Mouse (Mus musculus): ENCODE measurements around the gene Ptges2. TPM values are rescaled to one million over a fixed set of nuclear protein-coding genes. Genes with fewer than 3 reads are reported as not detected.

Gene Ptges2
- polyA plus RNA-seq (2016; fragmentation: Nextera tagmentation; extraction: Ambion mirVana): 19.3 and 21.1 TPM in 2 replicates

- Histone ChIP-seq H3K36me3 (peaks cover 14% of the 10 kb centered on the region), H3K4me2 (peak within 1 kb of the TSS; percentile 94), H3K27me3 (replicated peaks) (no peaks in the 10 kb centered on the region), H3K4me3 (peak within 1 kb of the TSS; percentile 89), H3K4me1 (peaks cover 39% of the 10 kb centered on the region), H3K9ac (peak within 1 kb of the TSS; percentile 83), H3K27ac (peak within 1 kb of the TSS; percentile 81), H3K9me3 (replicated peaks) (no peaks in the 10 kb centered on the region)
- WGBS (ENCODE audit: insufficient replicate concordance): 2% methylated on average over 31 of the region's 31 CpGs
- ATAC-seq: peak; percentile 84
Measured at GRCm38 (mm10) chr2:32395484-32395945, at the start of gene Ptges2. Ptges2 (plus strand) TSS chr2:32395896.

GRCm38 (mm10) chr2:32347019-32347418, 48.7 kb upstream of the Ptges2 start:
- Histone ChIP-seq H3K36me3 (no peaks in the 10 kb centered on the region), H3K9ac (no peak overlapping the region), H3K9me3 (replicated peaks) (no peaks in the 10 kb centered on the region), H3K4me1 (peaks cover 1% of the 10 kb centered on the region; the same call in 1 of the 2 replicates), H3K27me3 (replicated peaks) (peaks cover 61% of the 10 kb centered on the region), H3K27ac (no peak overlapping the region), H3K4me2 (no peak overlapping the region), H3K4me3 (no peak overlapping the region)
- ATAC-seq: no peak
- WGBS (ENCODE audit: insufficient replicate concordance): 58% methylated on average over 6 of the region's 6 CpGs

GRCm38 (mm10) chr2:32348311-32348710, 47.4 kb upstream of the Ptges2 start:
- Histone ChIP-seq H3K4me3 (no peak overlapping the region), H3K27me3 (replicated peaks) (peaks cover 73% of the 10 kb centered on the region), H3K4me2 (no peak overlapping the region), H3K9me3 (replicated peaks) (no peaks in the 10 kb centered on the region), H3K27ac (no peak overlapping the region), H3K9ac (no peak overlapping the region), H3K36me3 (no peaks in the 10 kb centered on the region), H3K4me1 (peaks cover 14% of the 10 kb centered on the region)
- no peak for ATAC-seq
- WGBS (ENCODE audit: insufficient replicate concordance): 73% methylated on average over 11 of the region's 11 CpGs

GRCm38 (mm10) chr2:32349625-32350255, 46.0 kb upstream of the Ptges2 start:
- Histone ChIP-seq H3K27ac (no peak overlapping the region), H3K27me3 (replicated peaks) (peaks cover 66% of the 10 kb centered on the region), H3K36me3 (no peaks in the 10 kb centered on the region), H3K4me2 (no peak overlapping the region), H3K4me3 (no peak overlapping the region), H3K9me3 (replicated peaks) (no peaks in the 10 kb centered on the region), H3K9ac (no peak overlapping the region), H3K4me1 (peaks cover 26% of the 10 kb centered on the region)
- 48% methylated on average over 8 of the region's 8 CpGs for WGBS (ENCODE audit: insufficient replicate concordance)
- ATAC-seq: no peak

GRCm38 (mm10) chr2:32350471-32351051, 45.1 kb upstream of the Ptges2 start:
- Histone ChIP-seq H3K27ac (no peak overlapping the region), H3K36me3 (no peaks in the 10 kb centered on the region), H3K9me3 (replicated peaks) (no peaks in the 10 kb centered on the region), H3K4me2 (no peak overlapping the region), H3K4me1 (peaks cover 26% of the 10 kb centered on the region), H3K27me3 (replicated peaks) (peaks cover 61% of the 10 kb centered on the region), H3K9ac (no peak overlapping the region), H3K4me3 (no peak overlapping the region)
- ATAC-seq: no peak
- 32% methylated on average over 13 of the region's 13 CpGs for WGBS (ENCODE audit: insufficient replicate concordance)

- Histone ChIP-seq H3K27ac (no peak overlapping the region), H3K27me3 (replicated peaks) (peaks cover 61% of the 10 kb centered on the region), H3K9ac (no peak overlapping the region), H3K4me2 (no peak overlapping the region), H3K4me1 (peaks cover 26% of the 10 kb centered on the region), H3K9me3 (replicated peaks) (no peaks in the 10 kb centered on the region), H3K36me3 (no peaks in the 10 kb centered on the region), H3K4me3 (0 out of 2 replicates have a peak overlapping the region, but pooled peaks have one; percentile 56)
- no peak; the same call in 1 of the 2 replicates for ATAC-seq
- WGBS (ENCODE audit: insufficient replicate concordance): 32% methylated on average over 9 of the region's 9 CpGs
Measured at GRCm38 (mm10) chr2:32351471-32351961, 44.2 kb upstream of the Ptges2 start.

- H3K4me2 ChIP-seq: peak within 1 kb of the TSS; percentile 87
- H3K9ac ChIP-seq: peak within 1 kb of the TSS; percentile 62
- H3K4me3 ChIP-seq: peak within 1 kb of the TSS; percentile 56
- H3K9me3 ChIP-seq (replicated peaks): no peaks in the 10 kb centered on the region
- H3K36me3 ChIP-seq: no peaks in the 10 kb centered on the region
- H3K4me1 ChIP-seq: peaks cover 26% of the 10 kb centered on the region
- H3K27ac ChIP-seq: no peak within 1 kb of the TSS
- ATAC-seq: no peak
- WGBS (ENCODE audit: insufficient replicate concordance): under 1% methylated on average over 50 of the region's 52 CpGs
- H3K27me3 ChIP-seq (replicated peaks): peaks cover 57% of the 10 kb centered on the region
Measured at GRCm38 (mm10) chr2:32352151-32353006, 43.3 kb upstream of the Ptges2 start, which contains the start of gene Ciz1. Ciz1 (plus strand) TSS chr2:32352327.

- Histone ChIP-seq H3K9me3 (replicated peaks) (no peaks in the 10 kb centered on the region), H3K4me3 (peak within 1 kb of the TSS; percentile 56), H3K9ac (peak within 1 kb of the TSS; percentile 62), H3K4me2 (peak within 1 kb of the TSS; percentile 87), H3K4me1 (peaks cover 26% of the 10 kb centered on the region), H3K36me3 (no peaks in the 10 kb centered on the region), H3K27me3 (replicated peaks) (peaks cover 51% of the 10 kb centered on the region), H3K27ac (0 out of 2 replicates have a peak within 1 kb of the TSS, but pooled peaks have one; percentile 27)
- ATAC-seq: peak; percentile 71
- WGBS (ENCODE audit: insufficient replicate concordance): under 1% methylated on average over 62 of the region's 63 CpGs
Measured at GRCm38 (mm10) chr2:32353007-32353542, 42.6 kb upstream of the Ptges2 start, which contains the start of gene Dnm1. Dnm1 (minus strand) TSS chr2:32353338.

GRCm38 (mm10) chr2:32353836-32354235, 41.9 kb upstream of the Ptges2 start:
- peaks cover 47% of the 10 kb centered on the region for H3K27me3 ChIP-seq (replicated peaks)
- ATAC-seq: no peak
- no peak overlapping the region for H3K27ac ChIP-seq
- H3K9me3 ChIP-seq (replicated peaks): no peaks in the 10 kb centered on the region
- H3K4me2 ChIP-seq: peak overlapping the region; percentile 87
- H3K4me3 ChIP-seq: no peak overlapping the region
- 43% methylated on average over 6 of the region's 6 CpGs for WGBS (ENCODE audit: insufficient replicate concordance)
- peak overlapping the region; percentile 62; the same call in 1 of the 2 replicates for H3K9ac ChIP-seq
- peaks cover 26% of the 10 kb centered on the region for H3K4me1 ChIP-seq
- H3K36me3 ChIP-seq: no peaks in the 10 kb centered on the region

- 75% methylated on average over 3 of the region's 3 CpGs for WGBS (ENCODE audit: insufficient replicate concordance)
- Histone ChIP-seq H3K4me3 (no peak overlapping the region), H3K27me3 (replicated peaks) (peaks cover 42% of the 10 kb centered on the region), H3K9ac (no peak overlapping the region), H3K4me2 (no peak overlapping the region), H3K4me1 (peaks cover 26% of the 10 kb centered on the region), H3K36me3 (no peaks in the 10 kb centered on the region), H3K9me3 (replicated peaks) (no peaks in the 10 kb centered on the region), H3K27ac (no peak overlapping the region)
- ATAC-seq: no peak
Measured at GRCm38 (mm10) chr2:32354336-32354895, 41.3 kb upstream of the Ptges2 start.

GRCm38 (mm10) chr2:32356216-32356615, 39.5 kb upstream of the Ptges2 start:
- no peak for ATAC-seq
- H3K9ac ChIP-seq: no peak overlapping the region
- H3K36me3 ChIP-seq: no peaks in the 10 kb centered on the region
- H3K9me3 ChIP-seq (replicated peaks): no peaks in the 10 kb centered on the region
- no peak overlapping the region for H3K27ac ChIP-seq
- H3K4me2 ChIP-seq: no peak overlapping the region
- H3K4me1 ChIP-seq: peaks cover 30% of the 10 kb centered on the region
- H3K27me3 ChIP-seq (replicated peaks): peaks cover 24% of the 10 kb centered on the region
- no peak overlapping the region for H3K4me3 ChIP-seq
- WGBS (ENCODE audit: insufficient replicate concordance): 72% methylated on average over 10 of the region's 10 CpGs
